Mouse (Mus musculus) heart, embryonic 13.5 days (tissue): Measurements from ENCODE around the gene Hexdc. TPM values are rescaled to one million over a fixed set of nuclear protein-coding genes. Genes with fewer than 3 reads are reported as not detected.
A peak's percentile ranks its signal among the peaks of the same experiment; 100 is the strongest.

Experiments
- ATAC-seq: fragments of 200-750 bp; cut with Nextera tagmentation; 2 replicates; pipeline ENCODE4 v1.8.0; 2017; ENCODE audit warnings: moderate TSS enrichment; ENCODE audit not compliant: insufficient number of reproducible peaks, low FRiP score, low TSS enrichment; ENCODE audit errors: extremely low read depth
- H3K27ac ChIP-seq: fragments of 300-500 bp; sonication (generic); replicated peaks from 2 replicates; pipeline ENCODE4 v1.5.1; 2015; ENCODE audit warnings: moderate library complexity, mild to moderate bottlenecking, inconsistent platforms
- H3K27me3 ChIP-seq: fragments of 300-500 bp; sonication (generic); replicated peaks from 2 replicates; pipeline ENCODE4 v1.6.1; 2015; ENCODE audit warnings: mild to moderate bottlenecking, inconsistent platforms
- H3K36me3 ChIP-seq: fragments of 300-500 bp; sonication (generic); 2 replicates; pipeline ENCODE4 v1.6.1; 2015; ENCODE audit warnings: mild to moderate bottlenecking, inconsistent platforms
- H3K4me1 ChIP-seq: fragments of 300-500 bp; sonication (generic); 2 replicates; pipeline ENCODE4 v1.6.1; 2015; ENCODE audit warnings: inconsistent platforms
- H3K4me2 ChIP-seq: fragments of 300-500 bp; sonication (generic); 2 replicates; pipeline ENCODE4 v1.6.1; 2015; ENCODE audit warnings: inconsistent platforms, mild to moderate bottlenecking, moderate library complexity
- H3K4me3 ChIP-seq: fragments of 300-500 bp; sonication (generic); 2 replicates; pipeline ENCODE4 v1.5.1; 2015; ENCODE audit warnings: moderate library complexity, mild to moderate bottlenecking, inconsistent platforms
- H3K9ac ChIP-seq: fragments of 300-500 bp; sonication (generic); 2 replicates; pipeline ENCODE4 v1.6.1; 2015; ENCODE audit warnings: inconsistent platforms, mild to moderate bottlenecking, moderate library complexity
- H3K9me3 ChIP-seq: fragments of 300-500 bp; sonication (generic); 2 replicates; pipeline ENCODE4 v1.6.1; 2016; ENCODE audit warnings: inconsistent platforms
- WGBS: fragments of 180-500 bp; shearing (Covaris S2); methylation state at CpG from one replicate; pipeline ENCODE4 v1.1.7; 2015; ENCODE audit warnings: mixed read lengths; 5-methylcytosine and 5-hydroxymethylcytosine counted together
- polyA plus RNA-seq: library from polyadenylated mRNA; unstranded; fragments of >200 nt; fragmentation: Nextera tagmentation; extraction: Ambion mirVana; gene quantifications from 2 replicates; pipeline ENCODE4 v1.2.1, GENCODE M21; 2015

Gene Hexdc
- polyA plus RNA-seq: 7.6 and 8.4 TPM in 2 replicates

- no peaks in the 10 kb centered on the region for H3K9me3 ChIP-seq
- H3K9ac ChIP-seq: peak within 1 kb of the TSS; percentile 91
- H3K4me2 ChIP-seq: peak within 1 kb of the TSS; percentile 87
- H3K27me3 ChIP-seq: no peaks in the 10 kb centered on the region
- peak; percentile 98 for ATAC-seq
- H3K4me1 ChIP-seq: peaks cover 21% of the 10 kb centered on the region
- peaks cover 16% of the 10 kb centered on the region for H3K36me3 ChIP-seq
- under 1% methylated on average over 70 of the region's 70 CpGs for WGBS
- peak within 1 kb of the TSS; percentile 86 for H3K4me3 ChIP-seq
- peak within 1 kb of the TSS; percentile 90 for H3K27ac ChIP-seq
Observed at GRCm38 (mm10) chr11:121204161-121205006, at the start of gene Hexdc, which contains the start of gene Ogfod3. TSS of gene Hexdc (plus strand) at chr11:121204433. TSS of gene Ogfod3 (minus strand) at chr11:121204711.

- H3K9me3 ChIP-seq: no peaks in the 10 kb centered on the region
- peak overlapping the region; percentile 84 for H3K4me2 ChIP-seq
- no peaks in the 10 kb centered on the region for H3K36me3 ChIP-seq
- ATAC-seq: no peak
- peaks cover 67% of the 10 kb centered on the region for H3K27me3 ChIP-seq
- H3K4me1 ChIP-seq: peaks cover 10% of the 10 kb centered on the region
- no peak overlapping the region for H3K27ac ChIP-seq
- H3K9ac ChIP-seq: peak overlapping the region; percentile 65
- WGBS: 1% methylated on average over 45 of the region's 45 CpGs
- H3K4me3 ChIP-seq: peak overlapping the region; percentile 49
Observed at GRCm38 (mm10) chr11:121156411-121156891, 47.8 kb upstream of the Hexdc start.

- no peak within 1 kb of the TSS for H3K4me2 ChIP-seq
- H3K27me3 ChIP-seq: peaks cover 54% of the 10 kb centered on the region
- H3K9me3 ChIP-seq: no peaks in the 10 kb centered on the region
- ATAC-seq: no peak
- no peak within 1 kb of the TSS for H3K4me3 ChIP-seq
- no peak within 1 kb of the TSS for H3K9ac ChIP-seq
- no peak within 1 kb of the TSS for H3K27ac ChIP-seq
- WGBS: 77% methylated on average over 5 of the region's 5 CpGs
- no peaks in the 10 kb centered on the region for H3K36me3 ChIP-seq
- peaks cover 10% of the 10 kb centered on the region for H3K4me1 ChIP-seq
Observed at GRCm38 (mm10) chr11:121159971-121160370, 44.3 kb upstream of the Hexdc start, which contains the start of gene Uts2r. TSS of gene Uts2r (plus strand) at chr11:121160271.

- Histone ChIP-seq H3K9me3 (no peaks in the 10 kb centered on the region), H3K27ac (no peak overlapping the region), H3K36me3 (no peaks in the 10 kb centered on the region), H3K4me2 (no peak overlapping the region), H3K4me3 (no peak overlapping the region), H3K9ac (no peak overlapping the region), H3K27me3 (peaks cover 46% of the 10 kb centered on the region), H3K4me1 (peaks cover 10% of the 10 kb centered on the region)
- WGBS: 90% methylated on average over 26 of the region's 26 CpGs
- ATAC-seq: no peak
Observed at GRCm38 (mm10) chr11:121160636-121161346, 43.4 kb upstream of the Hexdc start.

GRCm38 (mm10) chr11:121163751-121164150, 40.5 kb upstream of the Hexdc start:
- no peak for ATAC-seq
- H3K4me3 ChIP-seq: no peak overlapping the region
- H3K4me2 ChIP-seq: no peak overlapping the region
- no peaks in the 10 kb centered on the region for H3K9me3 ChIP-seq
- H3K9ac ChIP-seq: no peak overlapping the region
- no peak overlapping the region for H3K27ac ChIP-seq
- WGBS: 70% methylated on average over 4 of the region's 4 CpGs
- H3K4me1 ChIP-seq: no peaks in the 10 kb centered on the region
- H3K36me3 ChIP-seq: no peaks in the 10 kb centered on the region
- peaks cover 18% of the 10 kb centered on the region for H3K27me3 ChIP-seq

GRCm38 (mm10) chr11:121173203-121173602, 31.0 kb upstream of the Hexdc start:
- H3K27me3 ChIP-seq: no peaks in the 10 kb centered on the region
- no peak overlapping the region for H3K27ac ChIP-seq
- no peak overlapping the region for H3K9ac ChIP-seq
- 76% methylated on average over 5 of the region's 5 CpGs for WGBS
- ATAC-seq: no peak
- no peaks in the 10 kb centered on the region for H3K9me3 ChIP-seq
- no peak overlapping the region for H3K4me3 ChIP-seq
- peaks cover 16% of the 10 kb centered on the region; the same call in 1 of the 2 replicates for H3K4me1 ChIP-seq
- no peaks in the 10 kb centered on the region for H3K36me3 ChIP-seq
- no peak overlapping the region for H3K4me2 ChIP-seq

GRCm38 (mm10) chr11:121174234-121174633, 30.0 kb upstream of the Hexdc start:
- ATAC-seq: no peak
- H3K9ac ChIP-seq: no peak overlapping the region
- H3K27me3 ChIP-seq: no peaks in the 10 kb centered on the region
- H3K4me3 ChIP-seq: no peak overlapping the region
- WGBS: 57% methylated on average over 3 of the region's 3 CpGs
- no peak overlapping the region for H3K27ac ChIP-seq
- no peaks in the 10 kb centered on the region for H3K9me3 ChIP-seq
- no peak overlapping the region for H3K4me2 ChIP-seq
- peaks cover 16% of the 10 kb centered on the region; the same call in 1 of the 2 replicates for H3K4me1 ChIP-seq
- no peaks in the 10 kb centered on the region for H3K36me3 ChIP-seq

- Histone ChIP-seq H3K27ac (no peak overlapping the region), H3K4me2 (no peak overlapping the region), H3K27me3 (no peaks in the 10 kb centered on the region), H3K9ac (no peak overlapping the region), H3K36me3 (peaks cover 4% of the 10 kb centered on the region), H3K9me3 (no peaks in the 10 kb centered on the region), H3K4me1 (peaks cover 16% of the 10 kb centered on the region; the same call in 1 of the 2 replicates), H3K4me3 (no peak overlapping the region)
- 53% methylated on average over 12 of the region's 12 CpGs for WGBS
- ATAC-seq: no peak
Observed at GRCm38 (mm10) chr11:121176285-121177270, 27.7 kb upstream of the Hexdc start.

- Histone ChIP-seq H3K27me3 (no peaks in the 10 kb centered on the region), H3K4me3 (no peak overlapping the region)
- WGBS: 64% methylated on average over 3 of the region's 3 CpGs
Observed at GRCm38 (mm10) chr11:121189681-121190080, 14.6 kb upstream of the Hexdc start.

GRCm38 (mm10) chr11:121192742-121193141, 11.5 kb upstream of the Hexdc start:
- WGBS: 56% methylated on average over 2 of the region's 2 CpGs
- no peak overlapping the region for H3K9ac ChIP-seq
- no peak for ATAC-seq

More at GRCm38 (mm10) chr11:121189681-121190080, 14.6 kb upstream of the Hexdc start:
- H3K4me1 ChIP-seq: no peaks in the 10 kb centered on the region
- peaks cover 21% of the 10 kb centered on the region for H3K36me3 ChIP-seq
- no peaks in the 10 kb centered on the region for H3K9me3 ChIP-seq
- H3K9ac ChIP-seq: no peak overlapping the region
- H3K27ac ChIP-seq: no peak overlapping the region
- no peak overlapping the region for H3K4me2 ChIP-seq
- no peak for ATAC-seq

More at GRCm38 (mm10) chr11:121192742-121193141, 11.5 kb upstream of the Hexdc start:
- H3K27ac ChIP-seq: no peak overlapping the region
- no peaks in the 10 kb centered on the region for H3K4me1 ChIP-seq
- H3K36me3 ChIP-seq: peaks cover 22% of the 10 kb centered on the region
- no peaks in the 10 kb centered on the region for H3K27me3 ChIP-seq
- no peak overlapping the region for H3K4me3 ChIP-seq
- H3K4me2 ChIP-seq: no peak overlapping the region
- no peaks in the 10 kb centered on the region for H3K9me3 ChIP-seq
